Mouse (Mus musculus): ENCODE measurements around the gene Sltm.

- TF ChIP-seq POLR2A (IDR thresholded peaks at IDR 0.05; ENCODE audit: extremely low read depth, insufficient read depth, low read length), result no peak
- TF ChIP-seq CTCF (IDR thresholded peaks at IDR 0.05; ENCODE audit: low read depth, low read length), result no peak
These were observed 36.4 kb upstream of the Sltm start for GRCm38 (mm10) chr9:70506186-70506585.
